Mouse (Mus musculus): ENCODE results near the gene Plvap.

Gene Plvap

GRCm38 (mm10) chr8:71525226-71526050, 13.9 kb upstream of the Plvap start, which contains the start of gene Ccdc194:
Gene Ccdc194, minus strand, starts transcription at chr8:71525711.
- DNase-seq, result no peak

GRCm38 (mm10) chr8:71521634-71522033, 10.1 kb upstream of the Plvap start:
- peak; percentile 90 for DNase-seq

GRCm38 (mm10) chr8:71519037-71519825, 7.7 kb upstream of the Plvap start:
- peak; percentile 58 for DNase-seq

GRCm38 (mm10) chr8:71516786-71517185, 5.2 kb upstream of the Plvap start:
- no peak for DNase-seq

- DNase-seq, result no peak
Measured at GRCm38 (mm10) chr8:71515043-71515442, 3.5 kb upstream of the Plvap start.

- DNase-seq, result no peak
Measured at GRCm38 (mm10) chr8:71513018-71513754, 1.6 kb upstream of the Plvap start.

- no peak for DNase-seq
Measured at GRCm38 (mm10) chr8:71509316-71509715, 2.2 kb downstream of the Plvap start.

GRCm38 (mm10) chr8:71507589-71508104, 3.9 kb downstream of the Plvap start:
- peak; percentile 90 for DNase-seq

- no peak for DNase-seq
Measured at GRCm38 (mm10) chr8:71505979-71506378, 5.6 kb downstream of the Plvap start.

- no peak for DNase-seq
Measured at GRCm38 (mm10) chr8:71505326-71505725, 6.2 kb downstream of the Plvap start.

- DNase-seq, result no peak
Measured at GRCm38 (mm10) chr8:71504349-71504748, 7.2 kb downstream of the Plvap start.

- no peak for DNase-seq
Measured at GRCm38 (mm10) chr8:71498816-71499690, 12.5 kb downstream of the Plvap start.

- DNase-seq, result no peak
Measured at GRCm38 (mm10) chr8:71497881-71498501, 13.6 kb downstream of the Plvap start.

GRCm38 (mm10) chr8:71497077-71497645, 14.4 kb downstream of the Plvap start:
- DNase-seq, result no peak

- peak; percentile 66 for DNase-seq
Measured at GRCm38 (mm10) chr8:71496481-71496880, 15.1 kb downstream of the Plvap start.

- no peak for DNase-seq
Measured at GRCm38 (mm10) chr8:71495811-71496210, 15.7 kb downstream of the Plvap start.

- DNase-seq, result peak; percentile 82
Measured at GRCm38 (mm10) chr8:71495039-71495438, 16.5 kb downstream of the Plvap start.

- DNase-seq, result peak; percentile 74
Measured at GRCm38 (mm10) chr8:71488454-71488853, 23.1 kb downstream of the Plvap start.

GRCm38 (mm10) chr8:71487691-71488445, 23.7 kb downstream of the Plvap start, which contains the start of gene Gtpbp3:
Gene Gtpbp3, plus strand, starts transcription at chr8:71488103.
- peak; percentile 72 for DNase-seq

- no peak for DNase-seq
Measured at GRCm38 (mm10) chr8:71486136-71486529, 25.4 kb downstream of the Plvap start.

Measured in right cerebral cortex, postnatal 4 days (tissue).